Mouse (Mus musculus) thymus, adult 2 months (tissue): ENCODE results near the gene 6030445D17Rik. TPM values are rescaled to one million over a fixed set of nuclear protein-coding genes. Genes with fewer than 3 reads are reported as not detected.

Source experiments
- DNase-seq: peaks from one replicate; pipeline ENCODE4 v3.0.0; 2021
- H3K27ac ChIP-seq: fragments of 200-500 bp; 2 replicates; pipeline ENCODE4 v1.5.1; 2012; ENCODE audit warnings: low read length, control low read depth; ENCODE audit not compliant: control insufficient read depth, insufficient read depth
- H3K27me3 ChIP-seq: fragments of 200-500 bp; 2 replicates; pipeline ENCODE4 v1.6.1; 2012; ENCODE audit warnings: mild to moderate bottlenecking, low read length, moderate library complexity, mixed read lengths; ENCODE audit not compliant: control insufficient read depth, insufficient read depth
- H3K36me3 ChIP-seq: fragments of 200-500 bp; 2 replicates; pipeline ENCODE4 v1.6.1; 2012; ENCODE audit warnings: mild to moderate bottlenecking, low read length, moderate library complexity; ENCODE audit not compliant: control insufficient read depth, insufficient read depth
- H3K4me1 ChIP-seq: fragments of 200-500 bp; replicated peaks from 2 replicates; pipeline ENCODE4 v1.6.1; 2012; ENCODE audit warnings: low read length; ENCODE audit not compliant: control insufficient read depth, insufficient read depth
- H3K4me3 ChIP-seq: fragments of 200-500 bp; 2 replicates; pipeline ENCODE4 v1.5.1; 2012; ENCODE audit warnings: mild to moderate bottlenecking, low read length, control low read depth, moderate library complexity; ENCODE audit not compliant: control insufficient read depth, insufficient read depth
- CTCF ChIP-seq: fragments of 200-500 bp; IDR thresholded peaks from 2 replicates; pipeline ENCODE4 v1.5.1; 2012; ENCODE audit warnings: mild to moderate bottlenecking, control low read depth, low read length, moderate library complexity, borderline replicate concordance; ENCODE audit not compliant: control insufficient read depth, poor library complexity, insufficient read depth; ENCODE audit errors: extremely low read depth
- POLR2A ChIP-seq: fragments of 200-500 bp; IDR thresholded peaks from 2 replicates; pipeline ENCODE4 v1.6.1; 2012; ENCODE audit warnings: mild to moderate bottlenecking, low read length, control low read depth, moderate library complexity; ENCODE audit not compliant: control insufficient read depth, poor library complexity, insufficient read depth; ENCODE audit errors: extremely low read depth
- WGBS: fragments of 180-500 bp; shearing (Covaris S2); methylation state at CpG from one replicate; pipeline ENCODE4 v1.1.7; 2018; 5-methylcytosine and 5-hydroxymethylcytosine counted together
- polyA plus RNA-seq: library from polyadenylated mRNA; depleted of rRNA; stranded (reverse); fragments of >200 nt; gene quantifications from 2 replicates; pipeline ENCODE4 v1.2.3, GENCODE M21; 2012; rRNA removed

The 6030445D17Rik gene
- 0.14 and 0.19 TPM in 2 replicates for polyA plus RNA-seq

GRCm38 (mm10) chr4:136462086-136462838 is at the start of gene 6030445D17Rik:
6030445D17Rik (plus strand) TSS chr4:136462250.
- no peaks in the 10 kb centered on the region; the same call in 1 of the 2 replicates for H3K27me3 ChIP-seq
- 15% methylated on average over 61 of the region's 64 CpGs for WGBS
- peak within 1 kb of the TSS; percentile 46 for H3K4me3 ChIP-seq
- H3K27ac ChIP-seq, result no peak within 1 kb of the TSS
- no peaks in the 10 kb centered on the region for H3K36me3 ChIP-seq
- H3K4me1 ChIP-seq, result no peaks in the 10 kb centered on the region
- peak; percentile 35; the same call in 1 of the 2 replicates for TF ChIP-seq CTCF
- TF ChIP-seq POLR2A, result no peak
- peak; percentile 30 for DNase-seq

- TF ChIP-seq POLR2A (no peak), CTCF (no peak)
- WGBS, result 83% methylated on average over 9 of the region's 9 CpGs
Observed at GRCm38 (mm10) chr4:136415477-136415876, 46.6 kb upstream of the 6030445D17Rik start.

GRCm38 (mm10) chr4:136418962-136419361 is 43.1 kb upstream of the 6030445D17Rik start:
- WGBS, result 44% methylated on average over 11 of the region's 11 CpGs
- Histone ChIP-seq H3K27me3 (no peaks in the 10 kb centered on the region; the same call in 1 of the 2 replicates), H3K4me3 (no peak overlapping the region), H3K36me3 (no peaks in the 10 kb centered on the region), H3K4me1 (no peaks in the 10 kb centered on the region), H3K27ac (no peak overlapping the region)
- TF ChIP-seq CTCF (no peak), POLR2A (no peak)
- DNase-seq, result no peak

More at GRCm38 (mm10) chr4:136415477-136415876, 46.6 kb upstream of the 6030445D17Rik start:
- Histone ChIP-seq H3K27ac (no peak overlapping the region), H3K27me3 (no peaks in the 10 kb centered on the region), H3K4me3 (no peak overlapping the region), H3K36me3 (no peaks in the 10 kb centered on the region), H3K4me1 (no peaks in the 10 kb centered on the region)
- no peak for DNase-seq

- H3K27me3 ChIP-seq, result peaks cover 3% of the 10 kb centered on the region; the same call in 1 of the 2 replicates
- H3K36me3 ChIP-seq, result no peaks in the 10 kb centered on the region
- TF ChIP-seq CTCF (no peak), POLR2A (no peak)
- no peak for DNase-seq
- 0 out of 2 replicates have a peak, but pooled peaks cover under 1% of the 10 kb centered on the region for H3K4me1 ChIP-seq
- no peak overlapping the region for H3K27ac ChIP-seq
- 86% methylated on average over 6 of the region's 6 CpGs for WGBS
- H3K4me3 ChIP-seq, result no peak overlapping the region
Observed at GRCm38 (mm10) chr4:136419386-136419785, 42.7 kb upstream of the 6030445D17Rik start.

- peaks cover 6% of the 10 kb centered on the region for H3K4me1 ChIP-seq
- H3K27me3 ChIP-seq, result peaks cover 9% of the 10 kb centered on the region; the same call in 1 of the 2 replicates
- H3K27ac ChIP-seq, result no peak within 1 kb of the TSS
- H3K4me3 ChIP-seq, result no peak within 1 kb of the TSS
- TF ChIP-seq POLR2A (no peak), CTCF (no peak)
- no peak for DNase-seq
- H3K36me3 ChIP-seq, result no peaks in the 10 kb centered on the region
- WGBS, result 84% methylated on average over 9 of the region's 9 CpGs
Observed at GRCm38 (mm10) chr4:136423224-136423623, 38.8 kb upstream of the 6030445D17Rik start, which contains the start of gene Htr1d. Htr1d (plus strand) TSS chr4:136423524.

GRCm38 (mm10) chr4:136424120-136424999 is 37.7 kb upstream of the 6030445D17Rik start:
- peaks cover 6% of the 10 kb centered on the region for H3K4me1 ChIP-seq
- 5% methylated on average over 69 of the region's 70 CpGs for WGBS
- H3K27me3 ChIP-seq, result peaks cover 9% of the 10 kb centered on the region; the same call in 1 of the 2 replicates
- no peak for TF ChIP-seq CTCF
- TF ChIP-seq POLR2A, result no peak
- DNase-seq, result no peak
- H3K4me3 ChIP-seq, result no peak overlapping the region
- no peaks in the 10 kb centered on the region for H3K36me3 ChIP-seq
- no peak overlapping the region for H3K27ac ChIP-seq
